Mouse (Mus musculus): ENCODE measurements around the gene Mycbp. TPM values are rescaled to one million over a fixed set of nuclear protein-coding genes. Genes with fewer than 3 reads are reported as not detected.
A peak's percentile ranks its signal among the peaks of the same experiment; 100 is the strongest.

The Mycbp gene
- total and polyA plus RNA-seq, 3 experiments: 54.2 to 86.6 TPM; not detected in 1

DNA sequence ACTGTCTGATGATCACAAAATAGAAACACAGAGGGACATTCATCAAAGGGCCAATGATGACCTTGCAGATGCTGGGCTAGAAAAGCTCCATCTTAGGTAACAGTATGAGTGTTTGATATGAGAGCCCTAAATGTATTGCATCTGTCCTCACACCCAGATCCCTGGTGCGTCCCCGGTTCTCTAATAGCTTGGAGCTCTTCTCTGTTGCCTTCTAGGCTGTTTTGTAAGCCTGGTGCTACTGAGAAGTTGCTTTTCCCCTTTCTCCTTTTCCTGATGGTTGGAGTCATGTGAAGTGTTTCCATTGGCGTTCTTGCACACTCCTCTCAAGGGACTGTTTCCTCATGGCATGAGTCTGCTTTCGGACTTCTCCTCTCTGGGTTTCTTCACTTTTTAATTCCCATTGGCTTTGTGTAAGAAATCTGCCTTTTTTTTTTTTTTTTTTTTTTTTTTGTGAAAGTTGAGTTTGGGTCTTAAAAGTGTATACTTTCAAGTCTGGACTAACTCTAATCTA lies 16.5 kb downstream of the Mycbp start:
- no peak overlapping the region for H3K27ac ChIP-seq (ENCODE audit: control insufficient read depth, low read depth, low read length)
- H3K36me3 ChIP-seq (ENCODE audit: control insufficient read depth in 1 of 2, insufficient read depth in 2 of 2, low read length in 2 of 2): peaks cover 9 to 14% of the 10 kb centered on the region in 2 experiments
- TF ChIP-seq MYB (IDR thresholded peaks at IDR 0.05; ENCODE audit: low read depth, low read length) (no peak), ZNF384 (IDR thresholded peaks at IDR 0.05; ENCODE audit: low read depth, low read length) (0 out of 2 replicates have a peak, but pooled peaks have one; percentile 45)

DNA sequence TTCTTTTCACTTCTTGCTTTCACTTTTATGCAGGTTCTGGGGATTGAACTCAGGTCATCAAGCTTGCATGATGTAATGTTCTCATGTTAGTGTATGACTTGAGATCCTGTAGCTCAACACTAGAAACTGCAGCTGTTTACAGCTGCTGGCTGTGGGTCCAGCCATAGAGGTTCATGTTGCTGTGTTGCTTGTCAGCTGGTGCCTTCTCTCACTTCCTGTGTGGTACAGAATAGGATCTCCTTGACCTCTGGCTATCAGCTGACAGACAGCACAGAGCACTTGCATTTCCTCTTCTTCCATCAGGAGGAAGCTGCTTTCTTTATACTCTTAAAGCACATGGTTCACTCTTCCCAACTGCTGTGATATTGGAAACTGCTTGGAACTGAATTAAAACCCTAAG lies 23.3 kb downstream of the Mycbp start:
- Histone ChIP-seq H3K4me1 (ENCODE audit: control insufficient read depth in 1 of 2, insufficient read depth in 2 of 2, low read length in 2 of 2) (peaks cover 0 to 5% of the 10 kb centered on the region in 2 experiments; a peak in 2 of 4 replicates), H3K9ac (ENCODE audit: control insufficient read depth, low read depth, low read length, poor library complexity, severe bottlenecking) (no peak overlapping the region), H3K79me2 (ENCODE audit: control insufficient read depth, insufficient read depth, low read length, poor library complexity) (no peaks in the 10 kb centered on the region), H3K4me3 (ENCODE audit: control insufficient read depth in 1 of 2, insufficient read depth in 1 of 2, low read depth in 2 of 2, low read length in 2 of 2) (no peak overlapping the region), H3K27me3 (ENCODE audit: control insufficient read depth in 1 of 2, insufficient read depth in 2 of 2, low read length in 2 of 2) (no peaks in the 10 kb centered on the region), H3K9me3 (replicated peaks; ENCODE audit: insufficient read depth, low read length) (no peaks in the 10 kb centered on the region), H3K36me3 (ENCODE audit: control insufficient read depth in 1 of 2, insufficient read depth in 2 of 2, low read length in 2 of 2) (peaks cover 10 to 18% of the 10 kb centered on the region in 2 experiments), H3K27ac (ENCODE audit: control insufficient read depth, low read depth, low read length) (0 out of 2 replicates have a peak overlapping the region, but pooled peaks have one; percentile 17)
- DNase-seq (ENCODE audit: low read depth, low spot score): peak; percentile 60
- TF ChIP-seq HCFC1 (IDR thresholded peaks at IDR 0.05; ENCODE audit: low read depth, low read length) (no peak), ELF1 (IDR thresholded peaks at IDR 0.05; ENCODE audit: low read depth, low read length) (peak; percentile 45; the same call in 1 of the 2 replicates), MEF2A (IDR thresholded peaks at IDR 0.05; ENCODE audit: extremely low read depth, insufficient replicate concordance, low read depth, low read length, poor library complexity, severe bottlenecking) (no peak), BHLHE40 (IDR thresholded peaks at IDR 0.05; ENCODE audit: borderline replicate concordance, low read depth, low read length) (no peak), MYC (IDR thresholded peaks at IDR 0.05; ENCODE audit: low read depth, low read length) (peak; percentile 83), TCF12 (IDR thresholded peaks at IDR 0.05; ENCODE audit: low read depth, low read length) (no peak), JUND (IDR thresholded peaks at IDR 0.05; ENCODE audit: low read depth, low read length) (no peak), RCOR1 (IDR thresholded peaks at IDR 0.05; ENCODE audit: low read depth, low read length) (no peak), MYB (IDR thresholded peaks at IDR 0.05; ENCODE audit: low read depth, low read length) (no peak), ZMIZ1 (IDR thresholded peaks at IDR 0.05; ENCODE audit: low read depth, low read length) (no peak), POLR2AphosphoS5 (IDR thresholded peaks at IDR 0.05; ENCODE audit: borderline replicate concordance, low read depth, low read length) (no peak), NELFE (IDR thresholded peaks at IDR 0.05; ENCODE audit: low read depth, low read length) (no peak), RAD21 (IDR thresholded peaks at IDR 0.05; ENCODE audit: low read depth, low read length) (no peak), MXI1 (IDR thresholded peaks at IDR 0.05; ENCODE audit: low read depth, low read length) (peak; percentile 60; the same call in 1 of the 2 replicates), MAX (IDR thresholded peaks at IDR 0.05; ENCODE audit: low read length) (peak; percentile 79), ZNF384 (IDR thresholded peaks at IDR 0.05; ENCODE audit: low read depth, low read length) (no peak), ZC3H11A (IDR thresholded peaks at IDR 0.05; ENCODE audit: low read depth, low read length) (no peak), POLR2AphosphoS2 (IDR thresholded peaks at IDR 0.05; ENCODE audit: low read length) (no peak), SMC3 (IDR thresholded peaks at IDR 0.05; ENCODE audit: low read depth, low read length) (no peak), GABPA (IDR thresholded peaks at IDR 0.05; ENCODE audit: low read depth, low read length) (no peak), TBP (IDR thresholded peaks at IDR 0.05; ENCODE audit: low read depth, low read length) (no peak), POLR2A (IDR thresholded peaks at IDR 0.05; ENCODE audit: control insufficient read depth in 1 of 2, insufficient read depth in 1 of 2, low read depth in 1 of 2, low read length in 2 of 2, poor library complexity in 1 of 2) (no peak), USF2 (IDR thresholded peaks at IDR 0.05; ENCODE audit: borderline replicate concordance in 1 of 2, insufficient read depth in 1 of 2, low read depth in 1 of 2, low read length in 2 of 2) (no peak), MAFK (IDR thresholded peaks at IDR 0.05; ENCODE audit: borderline replicate concordance, low read depth, low read length) (no peak), GATA1 (IDR thresholded peaks at IDR 0.05; ENCODE audit: low read depth, low read length) (no peak), USF1 (IDR thresholded peaks at IDR 0.05; ENCODE audit: low read depth, low read length) (peak; percentile 55; the same call in 1 of the 2 replicates), NRF1 (IDR thresholded peaks at IDR 0.05; ENCODE audit: insufficient read depth, low read depth, low read length, poor library complexity, severe bottlenecking) (no peak), EP300 (IDR thresholded peaks at IDR 0.05; ENCODE audit: low read depth in 1 of 2, low read length in 2 of 2) (peak; percentile 30 to 31; a peak in 1 of 4 replicates), CHD2 (IDR thresholded peaks at IDR 0.05; ENCODE audit: low read length) (no peak), UBTF (IDR thresholded peaks at IDR 0.05; ENCODE audit: borderline replicate concordance, insufficient read depth, low read depth, low read length) (no peak)

More for the DNA sequence above, 16.5 kb downstream of the Mycbp start:
- Histone ChIP-seq H3K4me1 (ENCODE audit: control insufficient read depth in 1 of 2, insufficient read depth in 2 of 2, low read length in 2 of 2) (peaks cover 0 to 11% of the 10 kb centered on the region in 2 experiments; a peak in 2 of 4 replicates), H3K9me3 (replicated peaks; ENCODE audit: insufficient read depth, low read length) (no peaks in the 10 kb centered on the region), H3K4me3 (ENCODE audit: control insufficient read depth in 1 of 2, insufficient read depth in 1 of 2, low read depth in 2 of 2, low read length in 2 of 2) (no peak overlapping the region), H3K79me2 (ENCODE audit: control insufficient read depth, insufficient read depth, low read length, poor library complexity) (peaks cover 31% of the 10 kb centered on the region), H3K27me3 (ENCODE audit: control insufficient read depth in 1 of 2, insufficient read depth in 2 of 2, low read length in 2 of 2) (no peaks in the 10 kb centered on the region), H3K9ac (ENCODE audit: control insufficient read depth, low read depth, low read length, poor library complexity, severe bottlenecking) (no peak overlapping the region)
- DNase-seq (ENCODE audit: low read depth, low spot score): no peak
